8 mouse cellular contexts compared by ENCODE assay signal in the genomic region with DNA sequence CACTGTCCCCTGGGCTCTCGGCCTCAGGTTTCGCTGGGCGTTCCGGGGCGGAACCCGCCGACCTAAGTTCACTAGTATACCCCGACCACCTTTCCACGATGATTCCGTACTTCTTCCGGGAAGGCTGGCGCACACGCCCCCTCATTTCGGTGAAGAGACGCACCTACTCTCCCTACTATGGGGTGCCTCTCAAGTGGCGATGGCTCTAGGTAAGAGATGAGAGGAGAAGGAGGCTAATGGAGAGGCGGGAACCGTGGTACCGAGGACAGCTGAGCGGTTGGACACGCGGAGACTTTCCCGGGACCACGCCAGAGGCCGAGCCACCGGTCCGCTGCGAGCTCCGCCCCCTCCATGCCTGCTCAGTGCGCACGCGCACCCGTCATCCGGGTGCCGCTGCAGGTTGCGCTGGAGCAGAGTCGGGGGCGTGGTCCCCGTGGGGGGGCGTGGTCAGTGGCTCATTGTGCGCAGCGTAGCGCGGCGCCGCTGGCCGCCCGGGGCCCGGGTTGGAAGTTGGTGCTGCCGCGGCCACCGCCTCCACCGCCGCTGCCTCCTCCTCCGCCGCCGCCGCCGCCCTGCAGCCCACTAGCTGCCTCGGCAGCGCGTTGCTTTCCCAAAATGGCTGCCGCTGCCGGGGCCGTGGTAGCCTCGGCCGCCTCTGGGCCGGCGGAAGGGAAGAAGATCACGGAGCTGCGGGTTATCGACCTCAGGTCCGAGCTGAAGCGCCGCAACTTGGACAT. TPM values are rescaled to one million over a fixed set of nuclear protein-coding genes. Genes with fewer than 3 reads are reported as not detected.
A peak's percentile ranks its signal among the peaks of the same experiment; 100 is the strongest.
DNase-seq lines count a peak whose midpoint lies in the region; ATAC-seq and TF ChIP-seq lines count a peak whose summit lies in the region.

A gene (plus strand): TSS at position 450 of the 737 bp plus-strand sequence.

- H3K9me3 ChIP-seq in ES-E14 (ENCODE audit: control insufficient read depth, insufficient read depth, low read depth, low read length): no peaks in the 10 kb centered on the region
- H3K9me3 ChIP-seq in forebrain, embryonic 16.5 days (ENCODE audit: control insufficient read depth, low read length): no peaks in the 10 kb centered on the region
- H3K9me3 ChIP-seq in lung, embryonic 14.5 days (ENCODE audit: low read depth, low read length): no peaks in the 10 kb centered on the region

- in situ Hi-C loops in ES-E14 (cut with MboI; ENCODE audit: low sequenced_read_pairs in 2 of 2, unreplicated experiment in 2 of 2): no loop called here

- H3K36me3 ChIP-seq in ES-E14 (ENCODE audit: control insufficient read depth, insufficient read depth, low read length, poor library complexity, severe bottlenecking): 0 out of 2 replicates have a peak, but pooled peaks cover 2% of the 10 kb centered on the region
- no peaks in the 10 kb centered on the region; the same call in 1 of the 2 replicates for H3K36me3 ChIP-seq in forebrain, embryonic 16.5 days (ENCODE audit: control insufficient read depth, insufficient read depth)
- 0 out of 2 replicates have a peak, but pooled peaks cover 4% of the 10 kb centered on the region for H3K36me3 ChIP-seq in lung, embryonic 14.5 days (ENCODE audit: insufficient read depth)
- no peaks in the 10 kb centered on the region for H3K36me3 ChIP-seq in thymus, adult 2 months (ENCODE audit: control insufficient read depth, insufficient read depth, low read length)

- H3K4me2 ChIP-seq in forebrain, embryonic 16.5 days (ENCODE audit: low read length): peak within 1 kb of the TSS; percentile 69
- peak within 1 kb of the TSS; percentile 91 for H3K4me2 ChIP-seq in lung, embryonic 14.5 days

- TF ChIP-seq POLR2A in olfactory bulb, adult 2 months (IDR thresholded peaks at IDR 0.05; ENCODE audit: insufficient read depth, low read depth, low read length): peak; percentile 66; the same call in 1 of the 2 replicates
- peak; percentile 92 for TF ChIP-seq POLR2A in thymus, adult 2 months (IDR thresholded peaks at IDR 0.05; ENCODE audit: control insufficient read depth, extremely low read depth, insufficient read depth, low read length, poor library complexity)

- H3K27ac ChIP-seq in ES-E14 (ENCODE audit: insufficient read depth, low read depth, low read length, poor library complexity, severe bottlenecking): peak within 1 kb of the TSS; percentile 90
- H3K27ac ChIP-seq in forebrain, embryonic 16.5 days (ENCODE audit: low read length): peak within 1 kb of the TSS; percentile 99
- peak within 1 kb of the TSS; percentile 99 for H3K27ac ChIP-seq in layer of hippocampus, adult 2 months
- peak within 1 kb of the TSS; percentile 99 for H3K27ac ChIP-seq in lung, embryonic 14.5 days (ENCODE audit: low read depth)
- peak within 1 kb of the TSS; percentile 92 for H3K27ac ChIP-seq in olfactory bulb, adult 2 months (ENCODE audit: insufficient read depth, low read depth, low read length)
- H3K27ac ChIP-seq in thymus, adult 2 months (ENCODE audit: control insufficient read depth, insufficient read depth, low read length): peak within 1 kb of the TSS; percentile 80

- under 1% methylated on average over 65 of the region's 75 CpGs for WGBS in forebrain, embryonic 16.5 days
- WGBS in lung, embryonic 14.5 days: under 1% methylated on average over 70 of the region's 75 CpGs
- under 1% methylated on average over 73 of the region's 75 CpGs for WGBS in olfactory bulb, adult 2 months
- under 1% methylated on average over 72 of the region's 75 CpGs for WGBS in thymus, adult 2 months

- ATAC-seq in forebrain, embryonic 16.5 days: peak; percentile 97
- ATAC-seq in lung, embryonic 14.5 days (ENCODE audit: insufficient read depth): peak; percentile 96

- TF ChIP-seq CTCF in layer of hippocampus, adult 2 months (conservative IDR thresholded peaks at IDR 0.05): no peak
- no peak for TF ChIP-seq CTCF in lung, embryonic 14.5 days (IDR thresholded peaks at IDR 0.05; ENCODE audit: low read depth)
- no peak for TF ChIP-seq CTCF in olfactory bulb, adult 2 months (IDR thresholded peaks at IDR 0.05; ENCODE audit: insufficient read depth, low read depth, low read length)
- TF ChIP-seq CTCF in thymus, adult 2 months (IDR thresholded peaks at IDR 0.05; ENCODE audit: borderline replicate concordance, control insufficient read depth, extremely low read depth, insufficient read depth, low read length, poor library complexity): 0 out of 2 replicates have a peak, but pooled peaks have one; percentile 9

- H3K4me1 ChIP-seq in ES-E14 (ENCODE audit: control insufficient read depth in 2 of 2, insufficient read depth in 2 of 2, low read length in 2 of 2, poor library complexity in 1 of 2): peaks cover 2 to 3% of the 10 kb centered on the region in 2 experiments; a peak in 3 of 4 replicates
- H3K4me1 ChIP-seq in forebrain, embryonic 16.5 days (replicated peaks; ENCODE audit: control insufficient read depth, insufficient read depth, low read length): peaks cover 13% of the 10 kb centered on the region
- peaks cover 4% of the 10 kb centered on the region; the same call in 1 of the 2 replicates for H3K4me1 ChIP-seq in lung, embryonic 14.5 days (ENCODE audit: insufficient read depth)
- H3K4me1 ChIP-seq in olfactory bulb, adult 2 months (ENCODE audit: control insufficient read depth, insufficient read depth, low read length): no peaks in the 10 kb centered on the region
- no peaks in the 10 kb centered on the region for H3K4me1 ChIP-seq in thymus, adult 2 months (replicated peaks; ENCODE audit: control insufficient read depth, insufficient read depth, low read length)

- H3K4me3 ChIP-seq in ES-E14 (ENCODE audit: insufficient read depth in 1 of 2, low read depth in 1 of 2, low read length in 2 of 2, poor library complexity in 1 of 2, severe bottlenecking in 1 of 2): peak within 1 kb of the TSS; percentile 92 to 93
- peak within 1 kb of the TSS; percentile 95 for H3K4me3 ChIP-seq in forebrain, embryonic 16.5 days (replicated peaks; ENCODE audit: low read length)
- H3K4me3 ChIP-seq in layer of hippocampus, adult 2 months: peak within 1 kb of the TSS; percentile 96
- peak within 1 kb of the TSS; percentile 92 for H3K4me3 ChIP-seq in lung, embryonic 14.5 days (ENCODE audit: low read depth, low read length)
- H3K4me3 ChIP-seq in olfactory bulb, adult 2 months (ENCODE audit: insufficient read depth, low read depth, low read length): peak within 1 kb of the TSS; percentile 74
- H3K4me3 ChIP-seq in thymus, adult 2 months (ENCODE audit: control insufficient read depth, insufficient read depth, low read length): peak within 1 kb of the TSS; percentile 82

- peak within 1 kb of the TSS; percentile 96 for H3K9ac ChIP-seq in ES-E14 (ENCODE audit: insufficient read depth, low read depth, low read length, poor library complexity, severe bottlenecking)
- H3K9ac ChIP-seq in forebrain, embryonic 16.5 days (replicated peaks; ENCODE audit: low read depth, low read length): peak within 1 kb of the TSS; percentile 98
- H3K9ac ChIP-seq in lung, embryonic 14.5 days: peak within 1 kb of the TSS; percentile 97

- H3K27me3 ChIP-seq in forebrain, embryonic 16.5 days (replicated peaks; ENCODE audit: control insufficient read depth, insufficient read depth, low read length): no peaks in the 10 kb centered on the region
- no peaks in the 10 kb centered on the region for H3K27me3 ChIP-seq in lung, embryonic 14.5 days (ENCODE audit: insufficient read depth, low read length)
- no peaks in the 10 kb centered on the region for H3K27me3 ChIP-seq in thymus, adult 2 months (ENCODE audit: control insufficient read depth, insufficient read depth, low read length)

- intact Hi-C loops in heart, postnatal 36 days (cut with DNase I): loop anchor here (1.0 kb wide), 1 partner anchor 39 kb away; a partner anchor contains a TSS

- peak; percentile 91 for DNase-seq in ES-E14 (ENCODE audit: low read depth, low spot score)
- peak; percentile 98 for DNase-seq in cerebellum, adult 11-12 months
- DNase-seq in heart, postnatal 36 days: peak; percentile 99
- DNase-seq in layer of hippocampus, adult 2 months (ENCODE audit: low spot score in 2 of 2): peak; percentile 97 to 99
- DNase-seq in lung, embryonic 14.5 days: peak; percentile 100
- peak; percentile 100 for DNase-seq in thymus, adult 2 months

TF ChIP-seq in ES-E14, 5 proteins besides CTCF, POLR2A, EP300 and RAD21:
- 0 out of 2 replicates have a peak, but pooled peaks have one; percentile 58 for TF ChIP-seq HCFC1 (IDR thresholded peaks at IDR 0.05; ENCODE audit: borderline replicate concordance, insufficient read depth, low read length)
- no peak for TF ChIP-seq ZC3H11A (IDR thresholded peaks at IDR 0.05; ENCODE audit: borderline replicate concordance, low read depth, low read length)

RNA-seq across cellular contexts. Expression of the gene that starts here (rescaled TPM):
- total RNA-seq in ES-E14 (2012; rRNA removed): 50.5 and 58.6 TPM in 2 replicates
- polyA plus RNA-seq in forebrain, embryonic 16.5 days (2015; fragmentation: Nextera tagmentation; extraction: Ambion mirVana): 68.5 and 73.6 TPM in 2 replicates
- total RNA-seq in heart, postnatal 36 days (2021): 10 to 100 TPM; 20.9 to 23.2 TPM
- 10 to 100 TPM; 53.0 to 60.1 TPM for total RNA-seq in layer of hippocampus, adult 2 months (2021)
- 55.0 and 55.9 TPM in 2 replicates for polyA plus RNA-seq in lung, embryonic 14.5 days (2014; fragmentation: Nextera tagmentation; extraction: Ambion mirVana)
- polyA plus RNA-seq in olfactory bulb, adult 2 months (2012; ENCODE audit: insufficient read depth, insufficient read length, low replicate concordance, missing spikeins): 142 and 201 TPM in 2 replicates
- 14.8 and 15.7 TPM in 2 replicates for polyA plus RNA-seq in thymus, adult 2 months (2012; rRNA removed)

Comparison
In these comparisons a context has a peak if more than half of its experiments do, and no peak if none do; other contexts are left out.
1. Peak in every context shown above with its lines: DNase-seq, ATAC-seq, H3K4me3 ChIP-seq and H3K27ac ChIP-seq.